Mouse (Mus musculus): ENCODE measurements around the gene Pgm2l1.

GRCm38 (mm10) chr7:100204871-100205270 lies 22.3 kb upstream of the Pgm2l1 start:
- no peak for TF ChIP-seq CTCF (IDR thresholded peaks at IDR 0.05; ENCODE audit: borderline replicate concordance, insufficient read depth, low read depth, low read length)
- no peak for TF ChIP-seq POLR2A (IDR thresholded peaks at IDR 0.05; ENCODE audit: borderline replicate concordance, insufficient read depth, low read length)
